Mouse (Mus musculus) heart, embryonic 14.5 days (tissue): ENCODE data around the gene Lhx5. TPM values are rescaled to one million over a fixed set of nuclear protein-coding genes. Genes with fewer than 3 reads are reported as not detected.

Source experiments
- ATAC-seq: fragments of 200-750 bp; cut with Nextera tagmentation; 2 replicates; pipeline ENCODE4 v1.8.0; 2017; ENCODE audit warnings: low read depth, moderate TSS enrichment; ENCODE audit not compliant: insufficient number of reproducible peaks, insufficient read depth, low FRiP score
- H3K27ac ChIP-seq, 2 experiments: fragments of 200-500 bp in 1 of 2; fragments of 300-500 bp in 1 of 2; sonication (generic) in 1 of 2; replicated peaks in 1 of 2; 2 replicates each; pipeline ENCODE4 v1.5.1; 2012 to 2014; ENCODE audit warnings: low read depth in 2 of 2, low read length in 2 of 2, control low read depth in 1 of 2, mild to moderate bottlenecking in 1 of 2, mixed read lengths in 1 of 2; ENCODE audit not compliant: control insufficient read depth in 1 of 2, insufficient read depth in 1 of 2
- H3K27me3 ChIP-seq: fragments of 300-500 bp; sonication (generic); 2 replicates; pipeline ENCODE4 v1.6.1; 2014; ENCODE audit warnings: mild to moderate bottlenecking, low read length, control low read depth; ENCODE audit not compliant: control insufficient read depth, insufficient read depth
- H3K36me3 ChIP-seq: fragments of 300-500 bp; sonication (generic); 2 replicates; pipeline ENCODE4 v1.6.1; 2014; ENCODE audit warnings: mild to moderate bottlenecking, control low read depth, low read length, mixed read lengths; ENCODE audit not compliant: control insufficient read depth, insufficient read depth
- H3K4me1 ChIP-seq, 2 experiments: fragments of 200-500 bp in 1 of 2; fragments of 300-500 bp in 1 of 2; sonication (generic) in 1 of 2; 2 replicates each; pipeline ENCODE4 v1.6.1; 2012 to 2014; ENCODE audit warnings: low read length in 2 of 2, control low read depth in 1 of 2, mixed read lengths in 1 of 2; ENCODE audit not compliant: control insufficient read depth in 2 of 2, insufficient read depth in 2 of 2
- H3K4me2 ChIP-seq: fragments of 300-500 bp; sonication (generic); 2 replicates; pipeline ENCODE4 v1.6.1; 2014; ENCODE audit warnings: mild to moderate bottlenecking, low read length
- H3K4me3 ChIP-seq, 2 experiments: fragments of 200-500 bp in 1 of 2; fragments of 300-500 bp in 1 of 2; sonication (generic) in 1 of 2; 2 replicates each; pipeline ENCODE4 v1.5.1; 2012 to 2014; ENCODE audit warnings: low read length in 2 of 2, mild to moderate bottlenecking in 2 of 2, control low read depth in 1 of 2, low read depth in 1 of 2, moderate library complexity in 1 of 2; ENCODE audit not compliant: control insufficient read depth in 1 of 2, insufficient read depth in 1 of 2
- H3K9ac ChIP-seq: fragments of 300-500 bp; sonication (generic); 2 replicates; pipeline ENCODE4 v1.6.1; 2014; ENCODE audit warnings: mild to moderate bottlenecking, low read length
- H3K9me3 ChIP-seq: fragments of 300-500 bp; sonication (generic); 2 replicates; pipeline ENCODE4 v1.6.1; 2016; ENCODE audit warnings: low read length, control low read depth; ENCODE audit not compliant: control insufficient read depth
- WGBS: fragments of 180-500 bp; shearing (Covaris S2); extraction: QIAGEN DNeasy Blood & Tissue Kit; methylation state at CpG from one replicate; pipeline ENCODE4 v1.1.7; 2014; 5-methylcytosine and 5-hydroxymethylcytosine counted together
- polyA plus RNA-seq: library from polyadenylated mRNA; unstranded; fragments of >200 nt; fragmentation: Nextera tagmentation; extraction: Ambion mirVana; gene quantifications from 2 replicates; pipeline ENCODE4 v1.2.1, GENCODE M21; 2014

Gene Lhx5
- polyA plus RNA-seq, 1 experiment from 2014 or later, result not detected

DNA sequence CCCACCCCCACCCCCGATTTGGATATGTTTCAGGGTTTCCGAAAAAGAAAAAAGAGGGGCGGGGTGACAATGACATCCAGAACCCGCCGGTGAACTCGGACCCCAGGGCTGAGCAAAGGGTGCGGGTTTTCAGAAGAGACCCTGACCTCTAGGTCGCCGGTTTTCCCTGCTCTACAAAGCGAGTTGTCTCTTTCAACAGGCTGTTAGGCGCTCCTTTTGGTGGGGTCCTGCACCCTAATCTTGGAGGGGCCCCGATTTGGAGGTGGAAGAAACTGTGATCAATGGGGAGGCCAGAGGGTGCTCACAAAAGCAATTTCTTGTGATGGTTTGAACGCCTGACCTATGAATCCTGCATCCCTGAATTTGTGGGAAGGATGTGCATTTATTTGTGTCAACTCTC, 7.0 kb downstream of the Lhx5 start:
- Histone ChIP-seq H3K4me1 (peaks cover 0 to 13% of the 10 kb centered on the region in 2 experiments; a peak in 2 of 4 replicates), H3K9me3 (no peaks in the 10 kb centered on the region), H3K36me3 (no peaks in the 10 kb centered on the region), H3K4me2 (no peak overlapping the region), H3K27me3 (peaks cover 87% of the 10 kb centered on the region), H3K9ac (no peak overlapping the region), H3K27ac (no peak overlapping the region), H3K4me3 (peak overlapping the region in 1 of 2 experiments; percentile 24; a peak in 1 of 4 replicates)
- no peak for ATAC-seq
- under 1% methylated on average over 13 of the region's 13 CpGs for WGBS

DNA sequence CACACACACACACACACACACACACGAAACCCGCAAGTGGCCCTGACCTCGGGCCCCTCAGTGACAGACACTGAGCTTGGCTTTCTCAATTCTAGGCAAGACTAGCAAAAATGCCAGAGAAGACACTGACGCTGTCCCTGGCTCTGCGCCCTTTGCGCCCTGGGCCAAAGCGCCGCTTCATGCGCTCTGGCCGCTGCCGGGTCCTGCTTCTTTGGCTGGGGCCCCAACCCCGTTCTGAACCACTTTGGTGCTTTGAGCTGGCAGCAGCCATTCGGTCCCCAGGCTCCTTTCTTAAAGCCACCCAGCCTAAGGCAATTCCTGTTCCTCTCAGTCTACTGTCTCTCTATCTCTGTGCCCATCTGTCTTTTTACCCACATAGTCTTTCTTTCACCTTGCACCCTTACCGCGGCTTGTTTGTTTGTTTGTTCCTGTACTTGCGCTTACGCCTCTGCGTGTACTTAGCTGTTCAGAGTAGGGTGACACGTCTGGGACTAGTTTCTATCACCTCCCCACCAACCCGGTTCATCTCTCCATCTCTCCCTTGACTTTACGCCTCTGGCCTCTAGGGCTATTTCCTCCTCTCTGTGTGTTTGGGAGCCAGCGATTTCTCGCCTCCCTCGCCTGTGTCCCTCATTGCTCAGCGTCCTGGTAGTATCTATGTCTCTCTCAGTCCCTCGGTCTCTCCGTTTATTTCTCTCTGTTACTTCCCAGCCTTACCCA, 7.7 kb downstream of the Lhx5 start:
- 0 out of 4 replicates have a peak overlapping the region, but pooled peaks of 1 of the 2 experiments have one; percentile 36 for H3K4me3 ChIP-seq
- no peaks in the 10 kb centered on the region for H3K9me3 ChIP-seq
- no peak overlapping the region for H3K9ac ChIP-seq
- peaks cover 84% of the 10 kb centered on the region for H3K27me3 ChIP-seq
- H3K36me3 ChIP-seq, result no peaks in the 10 kb centered on the region
- ATAC-seq, result no peak
- H3K4me1 ChIP-seq, result peaks cover 0 to 13% of the 10 kb centered on the region in 2 experiments; a peak in 2 of 4 replicates
- no peak overlapping the region for H3K27ac ChIP-seq
- WGBS, result 2% methylated on average over 27 of the region's 27 CpGs
- H3K4me2 ChIP-seq, result peak overlapping the region; percentile 65; the same call in 1 of the 2 replicates

DNA sequence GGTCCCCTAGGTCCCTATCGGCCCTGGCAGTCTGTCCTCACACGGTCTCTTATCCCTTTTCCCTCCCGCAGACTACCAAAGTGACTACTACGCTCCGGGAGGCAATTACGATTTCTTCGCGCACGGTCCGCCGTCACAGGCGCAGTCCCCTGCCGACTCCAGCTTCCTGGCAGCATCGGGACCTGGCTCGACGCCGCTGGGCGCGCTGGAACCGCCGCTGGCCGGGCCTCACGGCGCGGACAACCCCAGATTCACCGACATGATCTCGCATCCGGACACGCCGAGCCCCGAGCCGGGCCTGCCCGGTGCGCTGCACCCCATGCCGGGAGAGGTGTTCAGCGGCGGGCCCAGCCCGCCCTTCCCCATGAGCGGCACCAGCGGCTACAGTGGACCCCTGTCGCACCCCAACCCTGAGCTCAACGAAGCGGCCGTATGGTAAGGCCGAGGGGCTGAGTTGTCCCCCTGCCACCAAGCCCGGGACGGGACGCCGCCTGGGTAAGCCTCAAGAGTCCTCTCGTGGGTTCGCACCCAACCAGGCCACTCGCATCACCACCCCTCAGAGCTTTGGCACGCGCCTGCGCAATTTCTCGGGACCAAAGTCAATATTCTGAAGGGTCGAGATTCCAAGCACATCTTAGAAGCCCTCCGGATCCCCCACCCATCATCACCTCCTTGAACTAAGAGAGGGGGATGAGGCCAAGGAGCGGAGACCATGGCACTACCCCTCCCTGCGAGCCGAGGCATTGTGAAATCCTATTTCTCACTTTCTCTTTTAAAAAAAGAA, 8.6 kb downstream of the Lhx5 start:
- no peak for ATAC-seq
- Histone ChIP-seq H3K4me1 (peaks cover 0 to 13% of the 10 kb centered on the region in 2 experiments; a peak in 2 of 4 replicates), H3K4me2 (peak overlapping the region; percentile 65), H3K4me3 (peak overlapping the region; percentile 22 to 36), H3K9me3 (no peaks in the 10 kb centered on the region), H3K27me3 (peaks cover 83% of the 10 kb centered on the region), H3K36me3 (no peaks in the 10 kb centered on the region), H3K9ac (no peak overlapping the region), H3K27ac (no peak overlapping the region)
- 1% methylated on average over 61 of the region's 61 CpGs for WGBS

DNA sequence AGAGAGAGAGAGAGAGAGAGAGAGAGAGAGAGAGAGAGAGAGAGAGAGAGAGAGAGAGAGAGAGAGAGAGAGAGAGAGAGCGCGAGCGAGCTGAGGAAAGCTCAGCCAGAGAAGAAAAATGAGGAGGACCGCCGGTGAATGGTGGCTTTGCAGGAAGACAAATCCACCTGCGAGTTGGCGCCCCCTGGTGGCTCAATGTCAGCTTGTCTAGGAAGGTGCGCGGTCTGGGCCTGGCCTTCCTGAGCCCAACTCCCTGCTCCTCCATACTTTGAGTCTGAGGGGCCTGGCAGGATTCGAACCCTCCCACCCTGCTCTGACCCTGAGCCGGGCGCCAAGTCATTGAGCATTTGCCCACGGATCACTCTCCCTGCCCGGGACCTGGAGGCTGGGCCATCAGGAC, 9.2 kb downstream of the Lhx5 start:
- Histone ChIP-seq H3K27ac (no peak overlapping the region), H3K4me3 (peak overlapping the region; percentile 22 to 36), H3K36me3 (no peaks in the 10 kb centered on the region), H3K9me3 (no peaks in the 10 kb centered on the region), H3K4me1 (peaks cover 0 to 13% of the 10 kb centered on the region in 2 experiments; a peak in 2 of 4 replicates), H3K4me2 (peak overlapping the region; percentile 65), H3K27me3 (peaks cover 81% of the 10 kb centered on the region), H3K9ac (no peak overlapping the region)
- ATAC-seq, result no peak
- WGBS, result 5% methylated on average over 14 of the region's 14 CpGs

- ATAC-seq, result no peak
These were observed 15.8 kb downstream of the Lhx5 start for GRCm38 (mm10) chr5:120447305-120447704.

DNA sequence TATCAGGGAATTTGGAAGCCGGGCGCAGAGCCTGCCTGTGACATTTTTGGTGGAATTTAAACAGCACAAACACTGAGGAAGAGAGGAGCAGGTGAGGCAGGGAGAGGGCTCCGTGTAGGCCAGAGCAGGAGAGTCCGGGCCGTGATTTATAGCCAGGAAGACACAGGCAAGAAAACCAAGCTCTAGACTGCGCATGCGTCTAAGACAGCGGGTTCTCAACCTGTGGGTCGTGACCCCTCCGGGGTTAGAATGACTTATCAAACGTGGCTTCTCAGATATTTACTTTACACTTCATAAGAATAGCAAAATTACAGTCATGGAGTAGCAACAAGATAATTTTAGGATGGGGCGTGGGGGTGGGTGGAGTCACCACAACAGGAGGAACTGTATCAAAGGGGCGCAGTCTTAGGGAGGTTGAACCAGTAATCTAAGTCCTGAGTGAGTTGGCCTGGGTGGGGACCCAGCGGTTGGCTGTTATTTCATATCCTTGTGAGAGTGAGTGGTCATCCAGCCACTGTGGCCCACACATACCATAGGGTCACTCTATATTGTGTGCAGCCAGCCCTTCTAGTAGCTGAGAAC, 23.3 kb downstream of the Lhx5 start:
- Histone ChIP-seq H3K27ac (no peak overlapping the region), H3K27me3 (peaks cover 26% of the 10 kb centered on the region), H3K36me3 (no peaks in the 10 kb centered on the region), H3K4me3 (no peak overlapping the region), H3K4me2 (no peak overlapping the region), H3K9me3 (no peaks in the 10 kb centered on the region), H3K9ac (no peak overlapping the region), H3K4me1 (no peaks in the 10 kb centered on the region)
- 64% methylated on average over 14 of the region's 14 CpGs for WGBS
- no peak for ATAC-seq

More at GRCm38 (mm10) chr5:120447305-120447704, 15.8 kb downstream of the Lhx5 start:
- H3K4me1 ChIP-seq, result no peaks in the 10 kb centered on the region
- WGBS, result 25% methylated on average over 13 of the region's 13 CpGs
- no peak overlapping the region for H3K4me3 ChIP-seq
- H3K9me3 ChIP-seq, result no peaks in the 10 kb centered on the region
- H3K9ac ChIP-seq, result no peak overlapping the region
- H3K4me2 ChIP-seq, result no peak overlapping the region
- H3K27ac ChIP-seq, result no peak overlapping the region
- peaks cover 51% of the 10 kb centered on the region for H3K27me3 ChIP-seq
- no peaks in the 10 kb centered on the region for H3K36me3 ChIP-seq

DNA sequence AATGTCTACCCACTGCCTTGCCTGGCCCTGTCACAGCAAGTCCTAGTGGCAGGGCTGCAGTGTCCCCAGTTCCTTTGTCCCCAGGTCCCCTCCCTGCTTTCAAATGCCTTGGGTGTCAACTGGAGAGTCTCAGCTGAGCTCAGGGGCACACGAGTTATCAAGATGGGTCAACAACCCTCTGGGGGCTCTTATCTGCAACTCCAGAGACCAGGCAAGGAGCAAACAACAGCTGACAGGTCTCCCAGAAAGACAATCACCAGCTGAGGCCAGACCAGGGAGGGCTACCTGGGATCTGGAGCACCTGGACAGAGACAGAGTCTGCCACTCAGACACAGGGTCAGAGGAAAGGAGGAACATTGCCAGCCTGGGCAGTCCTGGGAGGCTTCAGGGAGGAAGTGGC, 24.8 kb downstream of the Lhx5 start:
- H3K4me3 ChIP-seq, result no peak overlapping the region
- no peak for ATAC-seq

More for the DNA sequence above, 24.8 kb downstream of the Lhx5 start:
- Histone ChIP-seq H3K27me3 (peaks cover 24% of the 10 kb centered on the region), H3K4me2 (no peak overlapping the region), H3K36me3 (no peaks in the 10 kb centered on the region), H3K27ac (no peak overlapping the region), H3K9me3 (no peaks in the 10 kb centered on the region), H3K9ac (no peak overlapping the region), H3K4me1 (no peaks in the 10 kb centered on the region)
- 4% methylated on average over 1 of the region's 1 CpGs for WGBS
